Mouse (Mus musculus) kidney, adult 2 months (tissue): ENCODE measurements at regions not wholly inside any gene's neighbourhood (a gene's known extent, or its start where the extent isn't known, plus 50 kb on each side); places are given as distances from the start of the nearest gene placed in this dataset.

ENCODE experiments used
- CTCF ChIP-seq: fragments of 200-500 bp; conservative IDR thresholded peaks from 2 replicates; pipeline ENCODE4 v1.5.1; 2011; ENCODE audit warnings: low read depth, mild to moderate bottlenecking, control low read depth, low read length, moderate library complexity, mixed read lengths; ENCODE audit not compliant: insufficient read depth, insufficient read length
- POLR2A ChIP-seq: fragments of 200-500 bp; IDR thresholded peaks from one replicate; pipeline ENCODE4 v1.6.1; 2011; ENCODE audit warnings: low read depth, low read length, control low read depth

DNA sequence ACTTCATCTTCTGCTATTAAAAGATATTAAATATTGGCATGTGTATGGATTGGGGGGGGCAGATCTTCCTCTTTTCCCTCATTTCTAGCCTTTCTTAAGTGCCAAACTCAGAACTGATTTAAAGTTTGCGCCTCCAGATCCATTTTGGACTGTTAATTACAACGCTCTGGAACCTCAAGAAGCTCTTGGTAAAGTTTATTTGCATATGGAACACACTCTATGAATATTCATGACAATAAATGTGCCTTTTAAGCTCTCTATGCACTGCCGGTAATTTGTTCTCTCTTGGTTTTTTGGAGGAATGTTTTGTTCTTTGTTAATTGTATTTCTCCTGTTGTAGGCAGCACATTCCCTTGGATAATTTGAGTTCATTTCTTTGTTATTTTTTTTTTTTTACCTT is 738.3 kb downstream of the Dach1 start:
- TF ChIP-seq POLR2A (no peak), CTCF (no peak)
